Mouse (Mus musculus) E14TG2a.4 (cell line): ENCODE results near the gene Olfr159.

Source experiments
- CTCF ChIP-seq: conservative IDR thresholded peaks from 2 replicates; pipeline ENCODE4 v1.5.1; 2014; ENCODE audit warnings: low read length
- NANOG ChIP-seq: IDR thresholded peaks from 2 replicates; pipeline ENCODE4 v1.6.1; 2014; ENCODE audit warnings: borderline replicate concordance, low read length, mixed read lengths
- POU5F1 ChIP-seq: IDR thresholded peaks from 2 replicates; pipeline ENCODE4 v1.6.1; 2014; ENCODE audit warnings: low read length, borderline replicate concordance

DNA sequence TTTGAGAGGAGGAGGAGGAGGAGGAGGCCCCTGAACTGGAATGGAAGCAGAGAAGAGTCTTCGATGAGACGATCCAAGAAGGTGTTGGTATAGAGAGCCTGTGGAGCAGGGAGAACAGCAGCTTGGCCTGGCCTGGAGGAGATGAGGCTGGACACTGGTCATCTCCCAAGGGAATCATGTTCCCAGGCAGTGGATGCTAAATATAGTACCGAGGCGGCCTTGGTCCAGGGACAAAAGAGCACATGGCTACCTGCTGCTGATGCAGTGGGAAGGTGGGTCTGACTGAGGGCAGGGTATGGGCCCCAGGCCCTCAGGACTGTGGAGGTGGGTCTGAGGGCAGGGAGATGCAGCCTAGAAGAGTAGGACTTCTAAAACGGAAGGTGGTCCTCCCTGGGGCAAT lies 37.6 kb downstream of the Olfr159 start:
- no peak for TF ChIP-seq CTCF
- TF ChIP-seq POU5F1: no peak
- no peak for TF ChIP-seq NANOG
